Mouse (Mus musculus) kidney, embryonic 16.5 days (tissue): ENCODE data around the gene Reln. TPM values are rescaled to one million over a fixed set of nuclear protein-coding genes. Genes with fewer than 3 reads are reported as not detected.

Experiments
- ATAC-seq: fragments of 200-750 bp; cut with Nextera tagmentation; 2 replicates; pipeline ENCODE4 v1.8.0; 2017; ENCODE audit warnings: moderate TSS enrichment; ENCODE audit not compliant: low FRiP score, low TSS enrichment
- H3K27ac ChIP-seq: fragments of 300-500 bp; sonication (generic); 2 replicates; pipeline ENCODE4 v1.5.1; 2014; ENCODE audit warnings: low read length
- H3K27me3 ChIP-seq: fragments of 300-500 bp; sonication (generic); 2 replicates; pipeline ENCODE4 v1.6.1; 2014; ENCODE audit warnings: low read length, control low read depth, mixed read lengths; ENCODE audit not compliant: insufficient read depth
- H3K36me3 ChIP-seq: fragments of 300-500 bp; sonication (generic); 2 replicates; pipeline ENCODE4 v1.6.1; 2014; ENCODE audit warnings: low read length, control low read depth, mixed read lengths; ENCODE audit not compliant: insufficient read depth
- H3K4me1 ChIP-seq: fragments of 300-500 bp; sonication (generic); 2 replicates; pipeline ENCODE4 v1.6.1; 2014; ENCODE audit warnings: low read length, control low read depth, mixed read lengths; ENCODE audit not compliant: insufficient read depth
- H3K4me2 ChIP-seq: fragments of 300-500 bp; sonication (generic); replicated peaks from 2 replicates; pipeline ENCODE4 v1.6.1; 2014; ENCODE audit warnings: low read depth, low read length
- H3K4me3 ChIP-seq: fragments of 300-500 bp; sonication (generic); 2 replicates; pipeline ENCODE4 v1.5.1; 2014; ENCODE audit warnings: mild to moderate bottlenecking, low read length
- H3K9ac ChIP-seq: fragments of 300-500 bp; sonication (generic); replicated peaks from 2 replicates; pipeline ENCODE4 v1.6.1; 2014; ENCODE audit warnings: low read length
- H3K9me3 ChIP-seq: fragments of 300-500 bp; sonication (generic); 2 replicates; pipeline ENCODE4 v1.6.1; 2016; ENCODE audit warnings: low read length, control low read depth
- WGBS: fragments of 180-500 bp; shearing (Covaris S2); extraction: QIAGEN DNeasy Blood & Tissue Kit; methylation state at CpG from one replicate; pipeline ENCODE4 v1.1.7; 2014; 5-methylcytosine and 5-hydroxymethylcytosine counted together
- polyA plus RNA-seq: library from polyadenylated mRNA; unstranded; fragments of >200 nt; fragmentation: Nextera tagmentation; extraction: Ambion mirVana; gene quantifications from 2 replicates; pipeline ENCODE4 v1.2.1, GENCODE M21; 2015

Gene Reln
- polyA plus RNA-seq, 1 experiment from 2014 or later: 15.9 TPM

DNA sequence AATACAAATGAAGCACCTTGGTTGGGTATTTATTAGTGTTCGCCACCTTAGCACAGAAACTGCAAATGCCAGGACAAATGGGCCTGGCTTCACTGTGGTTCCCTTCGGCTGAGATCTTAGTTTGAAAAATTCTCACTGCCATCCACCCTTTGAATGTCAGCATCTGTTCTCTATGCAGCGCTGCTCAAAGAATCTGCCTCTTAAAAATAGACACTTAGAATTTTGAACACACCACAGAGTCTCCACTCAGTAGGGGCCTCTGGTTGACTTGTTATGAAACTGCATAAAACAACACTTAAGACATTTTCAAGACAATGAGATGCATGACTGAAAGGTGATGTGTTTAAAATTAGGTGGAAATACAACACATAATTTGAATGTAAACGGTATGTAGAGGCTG lies 387.4 kb downstream of the Reln start:
- Histone ChIP-seq H3K27ac (no peak overlapping the region), H3K9me3 (no peaks in the 10 kb centered on the region), H3K4me2 (no peak overlapping the region), H3K27me3 (no peaks in the 10 kb centered on the region), H3K4me3 (no peak overlapping the region), H3K9ac (no peak overlapping the region), H3K4me1 (no peaks in the 10 kb centered on the region), H3K36me3 (no peaks in the 10 kb centered on the region)
- 80% methylated on average over 4 of the region's 4 CpGs for WGBS
- ATAC-seq: no peak

DNA sequence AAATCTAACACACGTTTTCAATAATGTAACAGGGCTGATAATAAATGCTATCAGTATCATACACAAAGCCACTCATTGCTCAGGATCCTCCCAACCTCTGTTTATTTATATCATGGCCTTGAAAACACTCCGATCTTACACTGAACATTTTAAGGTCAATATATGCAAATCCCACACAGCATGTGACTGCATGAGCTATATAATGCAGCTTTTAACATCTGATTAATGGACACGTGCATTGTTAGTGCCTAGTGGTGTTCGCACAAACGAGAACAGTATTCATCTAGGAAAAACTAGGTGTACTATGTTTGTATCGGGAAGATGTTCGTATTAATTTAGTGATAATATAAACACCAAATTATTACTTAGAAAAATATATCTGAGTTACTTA lies 395.0 kb downstream of the Reln start:
- ATAC-seq: no peak
- H3K36me3 ChIP-seq: no peaks in the 10 kb centered on the region
- H3K27me3 ChIP-seq: no peaks in the 10 kb centered on the region
- no peak overlapping the region for H3K4me2 ChIP-seq
- H3K4me3 ChIP-seq: no peak overlapping the region
- no peaks in the 10 kb centered on the region for H3K9me3 ChIP-seq
- WGBS: 90% methylated on average over 7 of the region's 7 CpGs
- no peaks in the 10 kb centered on the region for H3K4me1 ChIP-seq
- H3K27ac ChIP-seq: no peak overlapping the region
- no peak overlapping the region for H3K9ac ChIP-seq

DNA sequence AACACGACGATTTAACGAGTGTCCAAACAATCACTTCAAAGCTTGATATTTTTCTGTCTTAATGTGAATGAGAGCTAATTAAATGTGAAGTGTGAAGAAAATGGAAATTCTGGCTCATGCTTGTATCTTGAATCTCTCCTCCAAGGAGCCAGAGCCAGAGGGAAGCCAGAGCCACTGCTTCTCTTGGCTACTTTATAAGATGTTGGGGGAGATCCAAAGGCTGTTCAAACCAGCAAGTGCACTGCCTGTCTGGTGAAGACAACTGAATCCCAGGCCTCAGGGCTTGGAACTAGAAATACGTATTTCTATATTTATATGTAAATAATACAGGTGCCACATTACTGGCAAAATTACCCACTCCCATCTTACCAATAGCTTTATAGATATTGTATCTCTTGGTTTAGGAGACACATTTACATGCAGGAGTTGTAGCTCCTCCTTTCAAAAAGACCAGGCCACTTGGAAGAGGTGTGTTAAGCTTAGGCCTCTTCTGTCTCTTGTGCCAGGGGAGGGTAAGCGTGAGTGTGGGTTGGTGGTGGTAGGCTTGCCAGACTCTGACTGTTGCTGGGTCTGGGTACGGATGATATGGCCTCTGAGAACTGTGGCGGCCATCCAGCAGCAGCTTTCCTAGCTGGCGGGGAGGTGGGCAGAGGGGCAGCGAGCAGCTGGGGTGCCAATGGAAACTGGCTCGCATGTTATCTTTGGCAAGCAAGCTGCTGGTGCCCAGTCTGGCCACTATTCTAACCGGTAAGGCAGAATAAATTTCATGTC lies 395.6 kb downstream of the Reln start:
- Histone ChIP-seq H3K36me3 (no peaks in the 10 kb centered on the region), H3K4me3 (no peak overlapping the region), H3K9me3 (no peaks in the 10 kb centered on the region), H3K27ac (no peak overlapping the region), H3K4me1 (no peaks in the 10 kb centered on the region), H3K4me2 (no peak overlapping the region), H3K9ac (no peak overlapping the region), H3K27me3 (no peaks in the 10 kb centered on the region)
- 89% methylated on average over 11 of the region's 11 CpGs for WGBS
- no peak for ATAC-seq

GRCm38 (mm10) chr5:21947610-21948381 lies 396.7 kb downstream of the Reln start:
- Histone ChIP-seq H3K4me1 (no peaks in the 10 kb centered on the region), H3K9me3 (no peaks in the 10 kb centered on the region), H3K4me3 (no peak overlapping the region), H3K36me3 (no peaks in the 10 kb centered on the region), H3K27ac (no peak overlapping the region), H3K4me2 (no peak overlapping the region), H3K27me3 (no peaks in the 10 kb centered on the region), H3K9ac (no peak overlapping the region)
- ATAC-seq: no peak
- WGBS: 76% methylated on average over 9 of the region's 9 CpGs

DNA sequence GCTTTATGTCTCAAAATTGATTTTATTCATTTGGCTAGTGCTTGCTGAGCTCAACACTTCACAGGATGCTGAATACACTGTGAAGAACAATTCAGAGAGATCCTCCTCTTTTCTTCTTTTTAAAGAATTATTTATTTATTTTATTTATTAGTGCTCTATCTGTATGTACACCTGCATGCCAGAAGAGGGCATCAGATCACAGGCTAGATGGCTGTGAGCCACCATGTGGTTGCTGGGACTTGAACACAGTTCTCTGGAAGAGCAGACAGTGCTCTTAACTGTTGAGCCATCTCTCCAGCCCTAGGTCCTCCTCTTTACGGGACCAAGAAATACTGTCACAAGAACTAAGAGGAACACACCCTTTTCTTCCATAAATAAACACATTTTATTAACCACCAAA lies 399.9 kb downstream of the Reln start:
- no peaks in the 10 kb centered on the region for H3K27me3 ChIP-seq
- ATAC-seq: no peak
- no peak overlapping the region for H3K27ac ChIP-seq
- WGBS: 81% methylated on average over 1 of the region's 1 CpGs
- no peak overlapping the region for H3K9ac ChIP-seq
- H3K4me3 ChIP-seq: no peak overlapping the region
- H3K36me3 ChIP-seq: no peaks in the 10 kb centered on the region
- no peak overlapping the region for H3K4me2 ChIP-seq
- no peaks in the 10 kb centered on the region for H3K9me3 ChIP-seq
- no peaks in the 10 kb centered on the region for H3K4me1 ChIP-seq

- H3K9ac ChIP-seq: no peak overlapping the region
- H3K9me3 ChIP-seq: no peaks in the 10 kb centered on the region
- H3K27me3 ChIP-seq: no peaks in the 10 kb centered on the region
- 85% methylated on average over 9 of the region's 9 CpGs for WGBS
- H3K27ac ChIP-seq: no peak overlapping the region
- ATAC-seq: no peak
- H3K4me2 ChIP-seq: no peak overlapping the region
- no peaks in the 10 kb centered on the region for H3K36me3 ChIP-seq
- H3K4me3 ChIP-seq: no peak overlapping the region
- H3K4me1 ChIP-seq: no peaks in the 10 kb centered on the region
Measured at GRCm38 (mm10) chr5:21939405-21939804, 405.1 kb downstream of the Reln start.

DNA sequence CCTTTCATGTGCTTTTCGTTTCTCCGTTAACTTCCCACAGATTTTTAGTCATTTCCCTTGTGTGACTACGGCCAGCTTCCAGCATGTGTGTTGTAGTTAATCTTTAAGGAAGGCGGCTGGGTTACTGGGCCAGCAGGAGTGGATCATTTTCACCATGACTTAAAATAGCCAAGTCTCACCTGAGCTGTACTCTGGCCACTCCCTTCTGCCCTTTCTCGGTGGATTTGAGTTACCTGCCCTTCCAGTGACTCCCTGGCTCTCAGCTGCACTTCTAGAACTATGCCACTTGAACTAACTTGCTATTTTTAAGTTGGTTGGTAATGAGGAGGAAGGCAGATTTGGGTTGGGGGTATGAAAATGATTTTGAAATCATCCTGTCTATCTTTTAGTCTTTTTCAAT lies 406.4 kb downstream of the Reln start:
- Histone ChIP-seq H3K36me3 (no peaks in the 10 kb centered on the region), H3K27me3 (no peaks in the 10 kb centered on the region), H3K4me3 (no peak overlapping the region), H3K9me3 (no peaks in the 10 kb centered on the region), H3K4me2 (no peak overlapping the region), H3K4me1 (no peaks in the 10 kb centered on the region), H3K9ac (no peak overlapping the region), H3K27ac (no peak overlapping the region)
- no peak for ATAC-seq
- 62% methylated on average over 5 of the region's 5 CpGs for WGBS

DNA sequence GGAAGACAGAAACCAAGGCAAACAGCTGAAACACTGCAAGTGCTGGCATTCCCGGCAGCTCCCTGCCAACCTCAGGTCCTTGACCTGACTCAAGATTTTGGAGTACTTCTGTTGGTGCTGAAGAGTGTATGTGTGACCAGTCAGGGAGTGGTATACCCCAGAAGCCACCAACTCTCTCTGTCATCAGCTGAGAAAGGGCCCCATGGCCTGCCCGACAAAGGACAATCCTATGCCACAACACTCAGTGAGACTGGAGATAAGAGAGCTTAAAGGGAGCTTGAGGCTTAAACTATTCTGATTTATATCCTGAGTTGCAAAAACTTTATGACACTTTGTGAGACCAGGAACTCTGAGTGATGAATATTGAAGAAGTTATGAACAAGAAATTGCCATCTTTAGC lies 407.9 kb downstream of the Reln start:
- WGBS: 76% methylated on average over 2 of the region's 2 CpGs
- Histone ChIP-seq H3K27me3 (no peaks in the 10 kb centered on the region), H3K4me1 (no peaks in the 10 kb centered on the region), H3K4me2 (no peak overlapping the region), H3K9ac (no peak overlapping the region), H3K4me3 (no peak overlapping the region), H3K9me3 (no peaks in the 10 kb centered on the region), H3K36me3 (no peaks in the 10 kb centered on the region), H3K27ac (no peak overlapping the region)
- no peak for ATAC-seq

- Histone ChIP-seq H3K36me3 (no peaks in the 10 kb centered on the region), H3K9me3 (no peaks in the 10 kb centered on the region), H3K4me2 (no peak overlapping the region), H3K27me3 (no peaks in the 10 kb centered on the region), H3K4me1 (no peaks in the 10 kb centered on the region), H3K9ac (no peak overlapping the region), H3K27ac (no peak overlapping the region), H3K4me3 (no peak overlapping the region)
- no peak for ATAC-seq
- WGBS: 66% methylated on average over 5 of the region's 5 CpGs
Measured at GRCm38 (mm10) chr5:21936096-21936495, 408.4 kb downstream of the Reln start.

- H3K9ac ChIP-seq: no peak overlapping the region
- ATAC-seq: no peak
- no peak overlapping the region for H3K4me2 ChIP-seq
- H3K4me3 ChIP-seq: no peak overlapping the region
- no peaks in the 10 kb centered on the region for H3K4me1 ChIP-seq
- no peaks in the 10 kb centered on the region for H3K27me3 ChIP-seq
- 88% methylated on average over 13 of the region's 13 CpGs for WGBS
- H3K36me3 ChIP-seq: no peaks in the 10 kb centered on the region
- no peaks in the 10 kb centered on the region for H3K9me3 ChIP-seq
- H3K27ac ChIP-seq: no peak overlapping the region
Measured at GRCm38 (mm10) chr5:21934811-21935396, 409.6 kb downstream of the Reln start.
